ENCODE assay signal across 25 mouse cellular contexts in the genomic region with DNA sequence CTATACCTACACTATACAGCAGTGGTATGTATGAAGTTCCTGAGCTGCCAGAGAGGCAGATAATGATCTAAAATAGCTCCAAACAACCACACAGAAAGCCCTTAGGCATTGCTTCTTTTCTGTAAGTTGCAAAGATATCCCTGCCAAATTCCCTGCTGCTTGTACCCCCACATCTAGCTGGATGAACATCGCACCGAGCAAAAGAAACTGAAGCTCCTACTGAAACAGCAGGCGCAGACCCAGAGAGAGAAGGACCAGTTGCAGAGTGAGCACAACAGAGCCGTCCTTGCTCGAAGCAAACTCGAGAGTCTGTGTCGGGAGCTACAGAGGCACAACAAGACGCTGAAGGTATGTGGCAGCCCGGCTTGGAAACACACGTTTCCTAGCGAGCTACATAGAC.
"Had no signal": no experiment of that assay in that cellular context is flagged by ENCODE, and none has a peak within 500 bp of the region (broad histone marks: within the 10 kb centered on the region; RNA-seq: fewer than 3 reads in every experiment).

No protein-coding gene starts in this region.

- H3K27ac ChIP-seq: heart, adult 2 months; hindbrain, embryonic 13.5 days; hindbrain, embryonic 15.5 days; hindbrain, postnatal 0 days; layer of hippocampus, adult 2 months; left cerebral cortex, adult 2 months; limb, embryonic 10.5 days; limb, embryonic 12.5 days; liver, embryonic 13.5 days; liver, embryonic 15.5 days had no signal

- H3K9me3 ChIP-seq: limb, embryonic 10.5 days; limb, embryonic 12.5 days; liver, embryonic 13.5 days; liver, embryonic 15.5 days had no signal

- H3K36me3 ChIP-seq: limb, embryonic 10.5 days; limb, embryonic 12.5 days; liver, embryonic 13.5 days; liver, embryonic 15.5 days had no signal

- ATAC-seq: hindbrain, postnatal 0 days; intestine, embryonic 16.5 days had no signal

- H3K9ac ChIP-seq: heart, embryonic 12.5 days; hindbrain, embryonic 13.5 days; hindbrain, embryonic 15.5 days; limb, embryonic 12.5 days; liver, embryonic 13.5 days; liver, embryonic 15.5 days had no signal

- H3K4me3 ChIP-seq: heart, adult 2 months; heart, embryonic 12.5 days; hindbrain, embryonic 13.5 days; hindbrain, embryonic 15.5 days; layer of hippocampus, adult 2 months; left cerebral cortex, adult 2 months; limb, embryonic 10.5 days; limb, embryonic 12.5 days; liver, embryonic 13.5 days; liver, embryonic 15.5 days had no signal

- DNase-seq: gastrocnemius, postnatal 14 days; gastrocnemius, postnatal 36 days; heart, adult 11 months; heart, adult 2 months; heart, postnatal 10 days; heart, postnatal 36 days; kidney, adult 11 months; kidney, adult 2 months; kidney, adult 9 months; kidney, postnatal 10 days; kidney, postnatal 25 days; kidney, postnatal 4 days; liver; liver, embryonic 13.5 days had no signal

- H3K4me1 ChIP-seq: heart, embryonic 12.5 days; hindbrain, embryonic 13.5 days; hindbrain, embryonic 15.5 days; limb, embryonic 10.5 days; limb, embryonic 12.5 days; liver, embryonic 13.5 days; liver, embryonic 15.5 days had no signal

- H3K4me2 ChIP-seq: heart, embryonic 12.5 days; hindbrain, embryonic 13.5 days; hindbrain, embryonic 15.5 days; limb, embryonic 12.5 days; liver, embryonic 11.5 days; liver, embryonic 13.5 days; liver, embryonic 15.5 days had no signal

- H3K27me3 ChIP-seq: heart, embryonic 12.5 days; hindbrain, embryonic 13.5 days; hindbrain, embryonic 15.5 days; limb, embryonic 12.5 days; liver, embryonic 13.5 days; liver, embryonic 15.5 days had no signal
